Mouse (Mus musculus): ENCODE data around the gene Farsa. TPM values are rescaled to one million over a fixed set of nuclear protein-coding genes. Genes with fewer than 3 reads are reported as not detected.
A peak's percentile ranks its signal among the peaks of the same experiment; 100 is the strongest.

The Farsa gene
- polyA plus RNA-seq, 1 experiment: 50.4 TPM

- no peak overlapping the region for H3K27ac ChIP-seq (ENCODE audit: control insufficient read depth, insufficient read depth, low read depth, low read length)
- TF ChIP-seq CTCF (IDR thresholded peaks at IDR 0.05; ENCODE audit: control insufficient read depth, insufficient read depth, insufficient replicate concordance, low read depth, low read length): no peak
- TF ChIP-seq POLR2A (IDR thresholded peaks at IDR 0.05; ENCODE audit: control insufficient read depth, low read depth, low read length): no peak
- H3K36me3 ChIP-seq (ENCODE audit: control insufficient read depth, insufficient read depth, low read length): peaks cover 5% of the 10 kb centered on the region
Observed at GRCm38 (mm10) chr8:84844397-84845070, 12.3 kb upstream of the Farsa start.

GRCm38 (mm10) chr8:84845355-84846093 is 11.3 kb upstream of the Farsa start:
- Histone ChIP-seq H3K4me1 (ENCODE audit: control insufficient read depth, insufficient read depth, low read length) (peaks cover 10% of the 10 kb centered on the region), H3K36me3 (ENCODE audit: control insufficient read depth, insufficient read depth, low read length) (peaks cover 5% of the 10 kb centered on the region), H3K27me3 (ENCODE audit: control insufficient read depth, insufficient read depth, low read length) (no peaks in the 10 kb centered on the region), H3K4me3 (ENCODE audit: control insufficient read depth, low read depth, low read length) (peak overlapping the region; percentile 85), H3K27ac (ENCODE audit: control insufficient read depth, insufficient read depth, low read depth, low read length) (no peak overlapping the region)
- TF ChIP-seq POLR2A (IDR thresholded peaks at IDR 0.05; ENCODE audit: control insufficient read depth, low read depth, low read length) (no peak), CTCF (IDR thresholded peaks at IDR 0.05; ENCODE audit: control insufficient read depth, insufficient read depth, insufficient replicate concordance, low read depth, low read length) (no peak; the same call in 1 of the 2 replicates)

More at GRCm38 (mm10) chr8:84844397-84845070, 12.3 kb upstream of the Farsa start:
- Histone ChIP-seq H3K4me1 (ENCODE audit: control insufficient read depth, insufficient read depth, low read length) (peaks cover 10% of the 10 kb centered on the region), H3K27me3 (ENCODE audit: control insufficient read depth, insufficient read depth, low read length) (no peaks in the 10 kb centered on the region), H3K4me3 (ENCODE audit: control insufficient read depth, low read depth, low read length) (peak overlapping the region; percentile 24; the same call in 1 of the 2 replicates)

GRCm38 (mm10) chr8:84846094-84846721 is 10.6 kb upstream of the Farsa start:
- H3K27ac ChIP-seq (ENCODE audit: control insufficient read depth, insufficient read depth, low read depth, low read length): peak overlapping the region; percentile 87
- H3K4me3 ChIP-seq (ENCODE audit: control insufficient read depth, low read depth, low read length): peak overlapping the region; percentile 85
- H3K4me1 ChIP-seq (ENCODE audit: control insufficient read depth, insufficient read depth, low read length): peaks cover 10% of the 10 kb centered on the region
- peaks cover 5% of the 10 kb centered on the region for H3K36me3 ChIP-seq (ENCODE audit: control insufficient read depth, insufficient read depth, low read length)
- H3K27me3 ChIP-seq (ENCODE audit: control insufficient read depth, insufficient read depth, low read length): no peaks in the 10 kb centered on the region
- no peak for TF ChIP-seq CTCF (IDR thresholded peaks at IDR 0.05; ENCODE audit: control insufficient read depth, insufficient read depth, insufficient replicate concordance, low read depth, low read length)
- no peak for TF ChIP-seq POLR2A (IDR thresholded peaks at IDR 0.05; ENCODE audit: control insufficient read depth, low read depth, low read length)

- Histone ChIP-seq H3K36me3 (ENCODE audit: control insufficient read depth, insufficient read depth, low read length) (peaks cover 5% of the 10 kb centered on the region), H3K27ac (ENCODE audit: control insufficient read depth, insufficient read depth, low read depth, low read length) (peak within 1 kb of the TSS; percentile 95), H3K27me3 (ENCODE audit: control insufficient read depth, insufficient read depth, low read length) (no peaks in the 10 kb centered on the region), H3K4me3 (ENCODE audit: control insufficient read depth, low read depth, low read length) (peak within 1 kb of the TSS; percentile 85), H3K4me1 (ENCODE audit: control insufficient read depth, insufficient read depth, low read length) (peaks cover 10% of the 10 kb centered on the region)
- TF ChIP-seq POLR2A (IDR thresholded peaks at IDR 0.05; ENCODE audit: control insufficient read depth, low read depth, low read length) (peak; percentile 95), CTCF (IDR thresholded peaks at IDR 0.05; ENCODE audit: control insufficient read depth, insufficient read depth, insufficient replicate concordance, low read depth, low read length) (peak; percentile 11; the same call in 1 of the 2 replicates)
Observed at GRCm38 (mm10) chr8:84846722-84847572, 9.8 kb upstream of the Farsa start, which contains the start of gene Calr. Gene Calr (minus strand): TSS chr8:84846934.

GRCm38 (mm10) chr8:84847684-84848435 is 8.9 kb upstream of the Farsa start:
- peak overlapping the region; percentile 95 for H3K27ac ChIP-seq (ENCODE audit: control insufficient read depth, insufficient read depth, low read depth, low read length)
- peaks cover 10% of the 10 kb centered on the region for H3K4me1 ChIP-seq (ENCODE audit: control insufficient read depth, insufficient read depth, low read length)
- no peak for TF ChIP-seq POLR2A (IDR thresholded peaks at IDR 0.05; ENCODE audit: control insufficient read depth, low read depth, low read length)
- H3K27me3 ChIP-seq (ENCODE audit: control insufficient read depth, insufficient read depth, low read length): no peaks in the 10 kb centered on the region
- H3K4me3 ChIP-seq (ENCODE audit: control insufficient read depth, low read depth, low read length): peak overlapping the region; percentile 85
- peaks cover 5% of the 10 kb centered on the region for H3K36me3 ChIP-seq (ENCODE audit: control insufficient read depth, insufficient read depth, low read length)

GRCm38 (mm10) chr8:84856434-84856833 is 355 bp upstream of the Farsa start:
- TF ChIP-seq CTCF (IDR thresholded peaks at IDR 0.05; ENCODE audit: control insufficient read depth, insufficient read depth, insufficient replicate concordance, low read depth, low read length) (no peak), POLR2A (IDR thresholded peaks at IDR 0.05; ENCODE audit: control insufficient read depth, low read depth, low read length) (no peak)
- Histone ChIP-seq H3K27ac (ENCODE audit: control insufficient read depth, insufficient read depth, low read depth, low read length) (no peak overlapping the region), H3K4me3 (ENCODE audit: control insufficient read depth, low read depth, low read length) (peak overlapping the region; percentile 96), H3K27me3 (ENCODE audit: control insufficient read depth, insufficient read depth, low read length) (no peaks in the 10 kb centered on the region), H3K36me3 (ENCODE audit: control insufficient read depth, insufficient read depth, low read length) (no peaks in the 10 kb centered on the region; the same call in none of the 2 replicates), H3K4me1 (ENCODE audit: control insufficient read depth, insufficient read depth, low read length) (no peaks in the 10 kb centered on the region)
